Mouse (Mus musculus): ENCODE measurements around the gene Fam131b. TPM values are rescaled to one million over a fixed set of nuclear protein-coding genes. Genes with fewer than 3 reads are reported as not detected.

Gene Fam131b
- polyA plus RNA-seq, 1 experiment = 0.24 TPM

DNA sequence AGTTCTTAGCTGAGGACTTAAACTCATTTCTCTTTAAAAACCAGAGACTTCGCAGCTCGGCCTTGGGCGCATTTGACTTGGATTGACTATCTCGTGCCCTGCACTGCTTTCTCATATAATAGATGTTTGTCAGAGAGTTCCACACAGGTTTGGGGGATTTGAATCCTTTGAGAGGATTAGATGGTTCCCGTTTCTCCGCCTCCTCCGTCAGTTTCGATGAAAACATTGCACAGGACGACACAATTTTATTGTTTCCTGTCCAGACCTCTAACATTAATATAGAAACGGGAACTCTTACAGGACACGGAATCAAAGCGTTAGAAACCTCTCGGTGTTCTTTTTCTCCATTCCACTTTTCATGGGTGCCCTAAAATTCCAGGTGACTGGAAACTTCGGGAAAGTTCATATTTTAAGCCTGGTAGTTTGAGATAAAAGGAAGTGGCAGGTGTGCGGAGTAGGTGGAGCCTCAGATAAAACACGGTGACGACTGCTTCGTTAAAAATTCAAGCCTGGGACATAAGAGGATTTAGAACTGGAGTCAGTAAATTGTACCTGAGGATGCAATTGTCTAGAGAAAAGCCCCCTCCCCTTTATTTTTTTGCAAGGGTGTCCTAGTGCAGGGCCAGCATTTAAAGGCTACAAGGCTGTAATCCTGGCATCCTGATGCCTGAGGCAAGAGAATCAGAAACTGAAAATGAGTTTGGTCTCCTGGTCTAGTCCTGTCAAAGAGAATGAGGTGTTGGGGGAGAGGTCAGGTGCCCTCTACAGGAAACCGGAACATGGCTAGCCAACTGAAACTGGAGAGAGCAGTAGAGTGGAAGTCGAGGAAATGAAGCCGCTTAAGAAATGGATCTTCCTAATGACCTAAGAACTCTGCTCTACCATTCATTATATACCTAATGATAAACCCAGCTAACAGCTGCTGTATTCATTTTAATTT, 58.8 kb downstream of the Fam131b start:
- Histone ChIP-seq H3K4me1 (replicated peaks; ENCODE audit: control insufficient read depth, insufficient read depth, low read length) (peaks cover 2% of the 10 kb centered on the region; the same call in 1 of the 2 replicates), H3K27ac (ENCODE audit: control insufficient read depth, insufficient read depth, low read length) (peak overlapping the region; percentile 74), H3K27me3 (ENCODE audit: control insufficient read depth, insufficient read depth, low read length) (no peaks in the 10 kb centered on the region), H3K4me3 (ENCODE audit: control insufficient read depth, insufficient read depth, low read length) (peak overlapping the region; percentile 78), H3K36me3 (ENCODE audit: control insufficient read depth, insufficient read depth, low read length) (peaks cover 36% of the 10 kb centered on the region)
- WGBS = 1% methylated on average over 21 of the region's 21 CpGs
- DNase-seq = peak; percentile 27
- no peak for TF ChIP-seq POLR2A (IDR thresholded peaks at IDR 0.05; ENCODE audit: control insufficient read depth, extremely low read depth, insufficient read depth, low read length, poor library complexity)
- no peak for TF ChIP-seq CTCF (IDR thresholded peaks at IDR 0.05; ENCODE audit: borderline replicate concordance, control insufficient read depth, extremely low read depth, insufficient read depth, low read length, poor library complexity)

Other genes starting within 250 kb of the Fam131b start
- gene Tas2r139, start 183.7 kb downstream of the Fam131b start, polyA plus RNA-seq (2012; rRNA removed) = not detected in 2 replicates
- not detected in 2 replicates for gene Tas2r144, start 109.3 kb downstream of the Fam131b start, polyA plus RNA-seq (2012; rRNA removed)
- 9.7 and 11.7 TPM in 2 replicates for gene Gstk1, start 78.7 kb downstream of the Fam131b start, polyA plus RNA-seq (2012; rRNA removed)
- 0.59 TPM in 1 of 2 replicates, not detected in the other for gene Tmem139, start 62.7 kb downstream of the Fam131b start, polyA plus RNA-seq (2012; rRNA removed)
- gene Casp2, start 59.7 kb downstream of the Fam131b start, polyA plus RNA-seq (2012; rRNA removed) = 116 and 123 TPM in 2 replicates
- 0.66 and 1.00 TPM in 2 replicates for gene Clcn1, start 38.0 kb downstream of the Fam131b start, polyA plus RNA-seq (2012; rRNA removed)
- 209 and 222 TPM in 2 replicates for gene Zyx, start 25.0 kb upstream of the Fam131b start, polyA plus RNA-seq (2012; rRNA removed)
- 3.6 and 4.7 TPM in 2 replicates for gene Epha1, start 48.6 kb upstream of the Fam131b start, polyA plus RNA-seq (2012; rRNA removed)
- gene Tas2r143, start 75.6 kb upstream of the Fam131b start, polyA plus RNA-seq (2012; rRNA removed) = 0.26 and 0.55 TPM in 2 replicates
- 0.15 TPM in 1 of 2 replicates, not detected in the other for gene Tas2r135, start 80.8 kb upstream of the Fam131b start, polyA plus RNA-seq (2012; rRNA removed)
- gene Tas2r126, start 109.9 kb upstream of the Fam131b start, polyA plus RNA-seq (2012; rRNA removed) = not detected in 2 replicates
- gene Olfr458, start 140.6 kb upstream of the Fam131b start, polyA plus RNA-seq (2012; rRNA removed) = not detected in 2 replicates
- gene Olfr457, start 151.7 kb upstream of the Fam131b start, polyA plus RNA-seq (2012; rRNA removed) = not detected in 2 replicates
- not detected in 2 replicates for gene Olfr456, start 162.6 kb upstream of the Fam131b start, polyA plus RNA-seq (2012; rRNA removed)
- not detected in 2 replicates for gene Olfr455, start 222.9 kb upstream of the Fam131b start, polyA plus RNA-seq (2012; rRNA removed)